Mouse (Mus musculus): ENCODE measurements at regions not wholly inside any gene's neighbourhood (a gene's known extent, or its start where the extent isn't known, plus 50 kb on each side); places are given as distances from the start of the nearest gene placed in this dataset.

DNA sequence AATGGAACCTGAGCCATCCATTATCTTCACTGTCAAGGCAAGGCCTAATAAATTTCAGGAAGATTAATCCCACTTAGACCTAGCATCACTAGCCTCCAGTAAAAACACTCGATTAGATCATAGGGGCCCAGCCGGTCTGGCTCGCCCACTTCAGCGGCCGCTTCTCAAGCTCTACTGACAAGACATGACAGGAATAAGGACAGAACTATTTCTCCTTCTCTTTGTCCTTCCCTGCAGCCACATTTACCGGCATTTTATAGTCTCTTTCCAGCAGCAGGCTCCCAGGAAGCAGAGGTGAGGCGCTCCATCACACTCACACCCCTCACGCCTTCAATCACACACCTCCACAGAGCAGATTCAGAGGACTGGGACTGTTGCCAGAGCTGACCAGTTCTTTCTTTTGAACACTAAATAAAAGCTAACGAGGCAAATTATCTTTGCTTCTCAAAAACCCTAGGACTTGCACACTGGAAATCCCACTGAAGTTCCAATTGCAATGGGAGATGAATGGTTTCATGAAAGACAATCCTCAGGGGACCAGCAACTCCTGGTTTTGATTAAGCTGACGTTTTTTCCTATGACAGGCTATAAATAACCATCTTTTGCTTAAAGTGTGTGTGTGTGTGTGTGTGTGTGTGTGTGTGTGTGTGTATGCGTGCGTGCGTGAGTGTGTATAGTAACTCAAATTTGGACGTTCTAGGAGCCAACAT lies 184.6 kb downstream of the Sox4 start:
- H3K9me3 ChIP-seq (ENCODE audit: low read length) = no peaks in the 10 kb centered on the region
- H3K9ac ChIP-seq (replicated peaks; ENCODE audit: low read length) = 0 out of 2 replicates have a peak overlapping the region, but pooled peaks have one; percentile 7
- no peak for TF ChIP-seq CTCF (IDR thresholded peaks at IDR 0.05; ENCODE audit: low read depth)
- no peaks in the 10 kb centered on the region for H3K36me3 ChIP-seq (ENCODE audit: insufficient read depth, low read length)
- ATAC-seq (peak; percentile 40; the same call in 1 of the 2 replicates), DNase-seq (ENCODE audit: low spot score) (peak; percentile 36)
- peak overlapping the region; percentile 56; the same call in 1 of the 2 replicates for H3K27ac ChIP-seq
- no peak overlapping the region for H3K4me2 ChIP-seq (ENCODE audit: low read depth, low read length)
- whole genome bisulfite sequencing = 37% methylated on average over 14 of the region's 14 CpGs
- peaks cover 18% of the 10 kb centered on the region; the same call in 1 of the 2 replicates for H3K4me1 ChIP-seq (ENCODE audit: insufficient read depth, low read length)
- H3K27me3 ChIP-seq (ENCODE audit: insufficient read depth, low read length) = no peaks in the 10 kb centered on the region
- no peak overlapping the region for H3K4me3 ChIP-seq (ENCODE audit: low read length)

DNA sequence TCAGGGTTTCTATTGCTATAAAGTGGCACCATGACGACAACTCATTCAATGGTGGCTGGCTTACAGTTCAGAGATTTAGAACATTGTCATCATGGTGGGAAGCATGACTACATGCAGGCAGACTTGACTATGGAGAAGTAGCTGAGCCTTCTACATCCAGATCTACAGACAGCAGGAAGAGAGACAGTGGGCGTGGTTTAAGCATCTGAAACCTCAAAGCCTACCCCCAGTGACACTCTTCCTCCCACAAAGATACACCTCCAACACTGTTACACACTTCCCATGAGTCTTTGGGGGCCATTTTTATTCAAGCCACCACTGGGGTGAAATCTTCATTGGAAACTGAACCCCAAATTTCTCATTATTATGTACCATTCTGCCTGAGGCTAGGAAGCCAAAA lies 191.0 kb downstream of the Sox4 start:
- Histone ChIP-seq H3K9me3 (ENCODE audit: low read length) (no peaks in the 10 kb centered on the region), H3K27ac (no peak overlapping the region), H3K4me1 (ENCODE audit: insufficient read depth, low read length) (peaks cover 12% of the 10 kb centered on the region), H3K4me3 (ENCODE audit: low read length) (no peak overlapping the region), H3K9ac (replicated peaks; ENCODE audit: low read length) (no peak overlapping the region), H3K36me3 (ENCODE audit: insufficient read depth, low read length) (no peaks in the 10 kb centered on the region), H3K27me3 (ENCODE audit: insufficient read depth, low read length) (no peaks in the 10 kb centered on the region), H3K4me2 (ENCODE audit: low read depth, low read length) (no peak overlapping the region)
- ATAC-seq = no peak
- TF ChIP-seq CTCF (IDR thresholded peaks at IDR 0.05; ENCODE audit: low read depth) = no peak
- DNase-seq (ENCODE audit: low spot score) = no peak
- WGBS = 90% methylated on average over 2 of the region's 2 CpGs

DNA sequence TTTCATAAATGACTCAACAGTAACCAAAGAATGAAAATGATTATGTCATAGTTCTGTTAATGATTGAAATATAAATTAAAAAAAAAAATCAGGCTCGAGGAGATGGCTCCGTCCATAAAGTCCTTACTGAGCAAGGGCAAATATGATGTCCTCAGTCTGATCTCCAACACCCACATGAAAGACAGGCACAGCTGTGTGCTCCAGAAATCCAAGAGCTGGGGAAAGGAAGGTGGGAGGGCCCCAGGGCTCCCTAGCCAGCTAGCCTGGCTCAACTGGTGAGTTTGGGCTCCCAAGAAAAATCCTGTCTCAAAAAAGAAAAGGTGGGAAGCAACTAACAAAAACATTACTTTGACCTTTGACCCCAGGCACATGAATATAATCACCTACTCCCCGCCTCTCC lies 194.5 kb downstream of the Sox4 start:
- Histone ChIP-seq H3K4me2 (ENCODE audit: low read depth, low read length) (no peak overlapping the region), H3K9me3 (ENCODE audit: low read length) (no peaks in the 10 kb centered on the region), H3K27me3 (ENCODE audit: insufficient read depth, low read length) (no peaks in the 10 kb centered on the region), H3K36me3 (ENCODE audit: insufficient read depth, low read length) (no peaks in the 10 kb centered on the region), H3K4me1 (ENCODE audit: insufficient read depth, low read length) (peaks cover 18% of the 10 kb centered on the region), H3K27ac (no peak overlapping the region), H3K4me3 (ENCODE audit: low read length) (no peak overlapping the region), H3K9ac (replicated peaks; ENCODE audit: low read length) (no peak overlapping the region)
- no peak for TF ChIP-seq CTCF (IDR thresholded peaks at IDR 0.05; ENCODE audit: low read depth)
- WGBS = 52% methylated on average over 3 of the region's 3 CpGs
- ATAC-seq (no peak), DNase-seq (ENCODE audit: low spot score) (no peak)

DNA sequence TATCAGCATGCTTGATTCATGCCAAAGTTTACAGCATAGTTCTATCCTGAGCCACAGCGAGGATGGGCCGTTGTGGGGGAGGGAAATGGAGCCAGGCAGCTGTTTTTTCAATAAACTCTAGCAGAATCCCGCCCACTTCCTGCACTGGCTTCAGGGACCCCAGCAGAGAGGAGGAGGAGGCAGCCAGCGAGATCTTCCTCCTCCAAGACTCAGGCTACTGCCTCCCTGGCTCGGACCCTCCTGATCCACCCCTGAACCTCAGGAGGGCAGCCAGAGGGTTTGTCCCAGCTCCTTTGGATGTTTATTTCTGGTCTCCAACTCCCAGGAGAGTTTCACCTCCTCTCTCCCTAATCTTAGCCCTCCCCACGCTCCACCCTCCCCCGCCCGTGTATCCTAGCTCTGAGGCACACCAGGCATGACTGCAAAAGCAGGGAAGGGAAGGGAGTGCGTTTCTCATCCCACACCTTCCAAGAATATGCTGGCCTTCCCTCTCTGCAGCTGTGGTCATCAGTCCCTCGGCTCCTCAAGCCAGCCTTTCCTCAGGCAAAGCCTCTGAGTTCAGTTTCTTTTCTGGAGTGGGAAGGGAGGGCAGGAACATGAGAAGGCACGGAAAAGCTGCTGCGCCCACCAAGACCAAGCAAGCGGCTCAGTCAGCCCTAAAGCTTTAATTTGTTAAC lies 195.5 kb downstream of the Sox4 start:
- H3K36me3 ChIP-seq (ENCODE audit: insufficient read depth, low read length) = no peaks in the 10 kb centered on the region

DNA sequence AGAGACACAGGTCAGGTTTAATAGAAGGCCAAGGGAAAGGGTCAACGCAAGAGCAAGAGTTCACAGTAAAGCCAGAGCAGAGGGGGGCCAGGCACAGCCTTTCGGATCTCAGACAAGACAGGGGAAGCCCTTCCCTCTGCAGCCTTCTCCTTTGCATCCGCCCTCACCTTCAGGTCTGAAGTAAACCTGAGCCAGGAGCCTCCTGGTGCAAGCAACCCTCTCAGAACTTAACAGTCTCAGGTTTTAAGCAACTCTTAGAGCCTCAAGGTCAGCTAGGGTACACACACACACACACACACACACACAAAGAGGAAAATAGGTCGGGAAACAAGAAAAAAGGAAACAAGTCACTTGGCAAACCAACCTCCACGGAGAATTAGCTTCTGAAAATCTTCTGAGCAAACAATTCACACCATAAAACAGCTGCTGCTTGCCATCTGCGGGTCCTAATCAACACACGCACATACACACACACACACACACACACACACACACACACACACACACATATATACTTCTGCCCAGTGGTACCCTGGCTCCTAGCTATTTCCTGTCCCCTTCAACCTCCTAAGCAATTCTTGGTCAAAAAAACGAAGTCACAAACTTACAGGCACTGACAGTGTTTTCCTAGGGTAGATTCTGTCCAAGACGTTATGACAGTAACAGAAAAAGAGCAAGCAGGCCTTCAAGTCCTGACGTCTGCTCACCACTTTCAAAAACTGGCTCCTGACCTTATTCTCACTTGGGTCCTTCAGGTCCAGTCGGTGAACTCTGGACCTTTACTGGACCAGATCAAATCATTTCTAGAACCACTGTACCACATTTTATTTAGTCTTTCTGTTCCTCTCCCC lies 196.4 kb downstream of the Sox4 start:
- no peaks in the 10 kb centered on the region for H3K9me3 ChIP-seq (ENCODE audit: low read length)
- DNase-seq (ENCODE audit: low spot score) (peak; percentile 47), ATAC-seq (no peak)
- no peak overlapping the region for H3K9ac ChIP-seq (replicated peaks; ENCODE audit: low read length)
- TF ChIP-seq CTCF (IDR thresholded peaks at IDR 0.05; ENCODE audit: low read depth) = no peak
- peak overlapping the region; percentile 71 for H3K27ac ChIP-seq
- H3K36me3 ChIP-seq (ENCODE audit: insufficient read depth, low read length) = no peaks in the 10 kb centered on the region
- H3K4me1 ChIP-seq (ENCODE audit: insufficient read depth, low read length) = peaks cover 18% of the 10 kb centered on the region
- no peaks in the 10 kb centered on the region for H3K27me3 ChIP-seq (ENCODE audit: insufficient read depth, low read length)
- WGBS = 23% methylated on average over 11 of the region's 11 CpGs
- H3K4me2 ChIP-seq (ENCODE audit: low read depth, low read length) = peak overlapping the region; percentile 64
- H3K4me3 ChIP-seq (ENCODE audit: low read length) = no peak overlapping the region; the same call in 1 of the 2 replicates

More for the DNA sequence above, 195.5 kb downstream of the Sox4 start:
- ATAC-seq (peak; percentile 72), DNase-seq (ENCODE audit: low spot score) (peak; percentile 69)
- Histone ChIP-seq H3K27me3 (ENCODE audit: insufficient read depth, low read length) (no peaks in the 10 kb centered on the region), H3K27ac (peak overlapping the region; percentile 71), H3K9me3 (ENCODE audit: low read length) (no peaks in the 10 kb centered on the region), H3K9ac (replicated peaks; ENCODE audit: low read length) (peak overlapping the region; percentile 43), H3K4me3 (ENCODE audit: low read length) (peak overlapping the region; percentile 35), H3K4me1 (ENCODE audit: insufficient read depth, low read length) (peaks cover 18% of the 10 kb centered on the region), H3K4me2 (ENCODE audit: low read depth, low read length) (peak overlapping the region; percentile 64)
- WGBS = 5% methylated on average over 13 of the region's 13 CpGs
- no peak for TF ChIP-seq CTCF (IDR thresholded peaks at IDR 0.05; ENCODE audit: low read depth)

DNA sequence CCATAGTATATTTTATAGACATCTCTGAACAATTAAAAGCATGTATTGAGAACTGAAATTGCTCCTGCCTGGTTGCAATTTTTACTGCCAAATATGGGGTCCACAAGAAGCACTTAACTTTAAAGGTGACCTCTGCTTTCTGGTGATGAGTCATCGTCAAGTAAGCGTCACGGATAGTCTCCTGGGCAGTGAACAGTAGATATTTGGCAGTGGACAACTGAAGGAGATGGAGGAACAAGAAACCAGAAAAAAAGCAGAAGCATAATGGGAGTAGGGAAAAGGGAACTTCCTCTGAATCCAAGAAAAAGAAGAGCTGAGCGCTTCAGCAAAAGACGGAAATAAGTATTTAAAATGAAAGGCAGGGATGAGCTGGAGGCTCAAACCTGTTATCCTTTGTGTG lies 199.3 kb downstream of the Sox4 start:
- DNase-seq (ENCODE audit: low spot score) = no peak
- no peak for TF ChIP-seq CTCF (IDR thresholded peaks at IDR 0.05; ENCODE audit: low read depth)

More for the DNA sequence above, 199.3 kb downstream of the Sox4 start:
- Histone ChIP-seq H3K4me3 (ENCODE audit: low read length) (no peak overlapping the region), H3K4me2 (ENCODE audit: low read depth, low read length) (no peak overlapping the region), H3K27ac (no peak overlapping the region), H3K9me3 (ENCODE audit: low read length) (no peaks in the 10 kb centered on the region), H3K36me3 (ENCODE audit: insufficient read depth, low read length) (no peaks in the 10 kb centered on the region), H3K27me3 (ENCODE audit: insufficient read depth, low read length) (no peaks in the 10 kb centered on the region), H3K9ac (replicated peaks; ENCODE audit: low read length) (no peak overlapping the region), H3K4me1 (ENCODE audit: insufficient read depth, low read length) (peaks cover 18% of the 10 kb centered on the region)
- no peak for ATAC-seq
- WGBS = 73% methylated on average over 5 of the region's 5 CpGs

Data from hindbrain, postnatal 0 days (tissue).